Mouse (Mus musculus) kidney, embryonic 14.5 days (tissue): Measurements from ENCODE around the gene Kcnk6. TPM values are rescaled to one million over a fixed set of nuclear protein-coding genes. Genes with fewer than 3 reads are reported as not detected.
A peak's percentile ranks its signal among the peaks of the same experiment; 100 is the strongest.
"Not testable (repeated sequence)": the region's sequence is repeated elsewhere in the genome, so short reads cannot be mapped to it uniquely, and the experiment has no call there.

Source experiments
- ATAC-seq: fragments of 200-750 bp; cut with Nextera tagmentation; 2 replicates; pipeline ENCODE4 v1.8.0; 2017; ENCODE audit warnings: moderate number of reproducible peaks, mild to moderate bottlenecking, moderate TSS enrichment, moderate library complexity; ENCODE audit not compliant: low FRiP score, low TSS enrichment
- H3K27ac ChIP-seq: fragments of 300-500 bp; sonication (generic); 2 replicates; pipeline ENCODE4 v1.5.1; 2014; ENCODE audit warnings: low read depth, mild to moderate bottlenecking, low read length, moderate library complexity, mixed read lengths
- H3K27me3 ChIP-seq: fragments of 300-500 bp; sonication (generic); 2 replicates; pipeline ENCODE4 v1.6.1; 2014; ENCODE audit warnings: mild to moderate bottlenecking, low read length; ENCODE audit not compliant: control insufficient read depth, insufficient read depth
- H3K36me3 ChIP-seq: fragments of 300-500 bp; sonication (generic); 2 replicates; pipeline ENCODE4 v1.6.1; 2014; ENCODE audit warnings: low read length, mixed read lengths; ENCODE audit not compliant: control insufficient read depth, insufficient read depth
- H3K4me1 ChIP-seq: fragments of 300-500 bp; sonication (generic); 2 replicates; pipeline ENCODE4 v1.6.1; 2014; ENCODE audit warnings: low read length, mixed read lengths; ENCODE audit not compliant: control insufficient read depth, insufficient read depth
- H3K4me2 ChIP-seq: fragments of 300-500 bp; sonication (generic); replicated peaks from 2 replicates; pipeline ENCODE4 v1.6.1; 2014; ENCODE audit warnings: low read depth, mild to moderate bottlenecking, low read length
- H3K4me3 ChIP-seq: fragments of 300-500 bp; sonication (generic); 2 replicates; pipeline ENCODE4 v1.5.1; 2014; ENCODE audit warnings: mild to moderate bottlenecking, low read length
- H3K9ac ChIP-seq: fragments of 300-500 bp; sonication (generic); 2 replicates; pipeline ENCODE4 v1.6.1; 2014; ENCODE audit warnings: low read depth, mild to moderate bottlenecking, low read length, moderate library complexity
- H3K9me3 ChIP-seq: fragments of 300-500 bp; sonication (generic); 2 replicates; pipeline ENCODE4 v1.6.1; 2016; ENCODE audit warnings: low read length; ENCODE audit not compliant: control insufficient read depth
- WGBS: fragments of 180-500 bp; shearing (Covaris S2); extraction: QIAGEN DNeasy Blood & Tissue Kit; methylation state at CpG from one replicate; pipeline ENCODE4 v1.1.7; 2014; 5-methylcytosine and 5-hydroxymethylcytosine counted together
- polyA plus RNA-seq: library from polyadenylated mRNA; unstranded; fragments of >200 nt; fragmentation: Nextera tagmentation; extraction: Ambion mirVana; gene quantifications from 2 replicates; pipeline ENCODE4 v1.2.1, GENCODE M21; 2014

Gene Kcnk6
- polyA plus RNA-seq, 1 experiment from 2014 or later: 0.62 TPM

DNA sequence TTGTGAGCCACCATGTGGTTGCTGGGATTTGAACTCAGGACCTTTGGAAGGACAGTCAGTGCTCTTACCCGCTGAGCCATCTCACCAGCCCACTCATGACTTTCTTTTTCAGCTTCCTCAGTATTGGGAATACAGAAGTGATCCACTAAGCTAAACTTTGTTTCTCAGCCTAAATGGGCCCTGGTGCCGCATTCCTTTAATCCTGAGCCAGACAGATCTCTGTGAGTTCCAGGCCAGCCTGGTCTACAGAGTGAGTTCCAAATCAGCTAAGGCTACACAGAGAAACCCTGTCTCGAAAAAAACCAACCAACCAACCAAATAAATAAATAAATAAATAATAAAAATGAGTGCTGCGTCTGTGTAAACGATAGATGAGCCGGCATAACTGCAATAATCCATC is 5.3 kb upstream of the Kcnk6 start:
- WGBS: 27% methylated on average over 6 of the region's 6 CpGs

DNA sequence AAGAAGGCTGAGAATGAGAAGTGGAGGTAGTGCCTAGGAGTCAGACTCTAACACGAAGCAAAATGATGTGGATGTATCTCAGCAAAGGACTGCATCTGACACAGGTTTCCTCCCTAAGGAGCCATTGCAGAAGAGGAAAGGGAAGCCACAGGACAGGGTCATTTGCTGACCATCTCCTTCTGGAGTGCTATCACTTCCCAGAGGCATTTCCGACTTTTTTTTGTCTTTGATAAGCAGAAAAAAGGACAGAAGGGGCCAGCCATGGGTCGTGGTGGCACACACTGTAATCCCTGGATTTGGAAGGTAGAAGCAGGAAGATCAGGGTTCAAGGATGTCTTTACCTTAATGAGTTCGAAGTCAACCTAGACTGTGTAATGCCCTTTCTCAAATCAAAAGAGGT is 4.3 kb upstream of the Kcnk6 start:
- WGBS: 89% methylated on average over 4 of the region's 4 CpGs

More for the DNA sequence above, 5.3 kb upstream of the Kcnk6 start:
- H3K9ac ChIP-seq: peak overlapping the region; percentile 50; the same call in 1 of the 2 replicates
- peak overlapping the region; percentile 88 for H3K27ac ChIP-seq
- H3K4me3 ChIP-seq: peak overlapping the region; percentile 71
- H3K9me3 ChIP-seq, H3K4me1 ChIP-seq, H3K36me3 ChIP-seq, H3K27me3 ChIP-seq: not testable (repeated sequence)
- ATAC-seq: 0 out of 2 replicates have a peak, but pooled peaks have one; percentile 11
- H3K4me2 ChIP-seq: peak overlapping the region; percentile 42

DNA sequence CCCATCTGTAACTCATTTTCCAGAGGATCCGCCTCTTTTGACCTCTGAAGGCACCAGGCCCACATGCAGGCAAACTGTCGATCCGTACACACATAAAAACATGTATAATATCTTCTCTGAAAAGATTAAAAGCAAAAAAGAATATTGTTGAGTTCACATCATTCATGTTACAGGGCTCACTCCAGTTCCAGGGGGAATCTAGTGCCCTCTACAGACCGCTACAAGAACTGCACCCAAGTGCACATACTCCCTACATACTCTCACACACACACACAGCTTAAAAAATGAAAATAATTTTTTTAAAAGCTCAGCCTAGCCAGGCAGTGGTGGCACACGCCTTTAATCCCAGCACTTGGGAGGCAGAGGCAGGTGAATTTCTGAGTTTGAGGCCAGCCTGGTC is 2.3 kb upstream of the Kcnk6 start:
- 82% methylated on average over 5 of the region's 5 CpGs for WGBS
- Histone ChIP-seq H3K4me2 (no peak overlapping the region), H3K27ac (no peak overlapping the region), H3K36me3 (no peaks in the 10 kb centered on the region), H3K9me3 (no peaks in the 10 kb centered on the region), H3K9ac (no peak overlapping the region), H3K4me3 (no peak overlapping the region), H3K4me1 (peaks cover 16% of the 10 kb centered on the region; the same call in 1 of the 2 replicates), H3K27me3 (peaks cover 19% of the 10 kb centered on the region)
- no peak for ATAC-seq

More for the DNA sequence above, 4.3 kb upstream of the Kcnk6 start:
- no peak overlapping the region for H3K27ac ChIP-seq
- no peaks in the 10 kb centered on the region for H3K9me3 ChIP-seq
- H3K9ac ChIP-seq: no peak overlapping the region
- no peaks in the 10 kb centered on the region for H3K36me3 ChIP-seq
- H3K4me2 ChIP-seq: no peak overlapping the region
- ATAC-seq: no peak
- H3K4me3 ChIP-seq: no peak overlapping the region
- peaks cover 18% of the 10 kb centered on the region; the same call in 1 of the 2 replicates for H3K4me1 ChIP-seq
- peaks cover 14% of the 10 kb centered on the region for H3K27me3 ChIP-seq

DNA sequence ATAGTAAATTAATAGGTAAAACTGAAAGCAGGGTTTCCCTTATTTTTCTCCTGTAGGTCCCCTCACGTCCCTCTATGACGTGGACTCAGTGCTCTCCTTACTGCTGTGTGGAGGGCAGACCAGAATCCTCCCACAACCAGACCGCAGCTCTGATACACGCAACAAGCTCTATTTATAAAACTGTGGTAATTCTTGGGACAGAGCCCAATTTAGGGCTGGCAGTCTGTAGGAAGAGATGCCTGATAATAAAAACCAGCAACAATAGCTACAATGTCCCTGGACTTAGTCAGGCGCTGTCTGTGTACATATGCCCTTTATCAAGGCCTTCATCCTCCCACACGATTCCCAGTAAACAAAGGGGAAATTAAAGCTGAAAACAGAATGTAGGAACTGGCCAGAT is 1.4 kb upstream of the Kcnk6 start:
- H3K27me3 ChIP-seq: peaks cover 19% of the 10 kb centered on the region
- no peaks in the 10 kb centered on the region for H3K9me3 ChIP-seq
- no peak overlapping the region for H3K4me3 ChIP-seq
- 0 out of 2 replicates have a peak, but pooled peaks cover 9% of the 10 kb centered on the region for H3K4me1 ChIP-seq
- ATAC-seq: no peak
- H3K4me2 ChIP-seq: no peak overlapping the region
- H3K9ac ChIP-seq: no peak overlapping the region
- 61% methylated on average over 6 of the region's 6 CpGs for WGBS
- H3K36me3 ChIP-seq: no peaks in the 10 kb centered on the region
- no peak overlapping the region for H3K27ac ChIP-seq

DNA sequence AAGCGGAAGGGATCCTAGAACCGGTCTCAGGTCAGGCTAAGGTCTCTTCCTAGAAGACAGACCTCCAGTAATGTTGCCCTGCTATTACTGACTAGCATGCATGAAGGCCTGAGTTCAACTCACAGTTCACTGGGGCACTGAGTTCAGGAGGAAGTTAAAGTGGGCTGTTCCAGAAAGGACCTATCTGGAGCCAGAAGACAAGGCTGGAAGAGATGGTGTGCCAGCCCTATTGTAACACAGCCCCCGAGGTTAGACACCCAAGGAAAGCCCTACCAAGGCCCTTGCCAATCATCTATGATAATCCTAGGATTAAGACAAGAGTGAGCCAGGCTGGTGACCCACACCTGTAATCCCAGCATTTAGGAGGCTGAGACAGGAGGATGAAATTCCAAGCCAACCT is 798 bp downstream of the Kcnk6 start:
- H3K36me3 ChIP-seq: no peaks in the 10 kb centered on the region
- 57% methylated on average over 3 of the region's 3 CpGs for WGBS
- H3K27ac ChIP-seq: no peak overlapping the region
- peak overlapping the region; percentile 66 for H3K9ac ChIP-seq
- ATAC-seq: no peak
- H3K4me3 ChIP-seq: peak overlapping the region; percentile 58
- 0 out of 2 replicates have a peak, but pooled peaks cover 9% of the 10 kb centered on the region for H3K4me1 ChIP-seq
- no peaks in the 10 kb centered on the region for H3K9me3 ChIP-seq
- peaks cover 19% of the 10 kb centered on the region for H3K27me3 ChIP-seq
- H3K4me2 ChIP-seq: peak overlapping the region; percentile 97

DNA sequence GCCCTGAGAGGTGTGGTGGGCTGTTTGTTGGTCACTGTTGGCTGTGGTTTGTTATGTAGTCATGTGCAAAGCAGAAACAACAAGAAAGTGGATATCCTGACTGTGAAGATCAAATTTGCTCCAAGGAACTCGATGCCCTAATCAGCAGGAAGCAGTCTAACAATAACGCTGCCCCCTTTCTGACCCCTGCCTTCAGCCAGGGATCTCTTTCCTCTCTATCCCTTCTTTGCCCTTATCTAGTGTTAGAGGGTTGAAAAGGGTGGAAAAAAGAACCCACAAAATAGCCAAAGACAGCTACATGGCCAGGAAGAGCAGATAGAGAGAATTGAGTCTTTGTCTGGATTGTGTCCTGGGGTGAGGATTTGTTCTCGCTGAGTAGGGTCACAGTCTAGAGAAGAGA is 1.8 kb downstream of the Kcnk6 start:
- Histone ChIP-seq H3K36me3 (no peaks in the 10 kb centered on the region), H3K4me1 (peaks cover 11% of the 10 kb centered on the region; the same call in 1 of the 2 replicates), H3K27me3 (peaks cover 19% of the 10 kb centered on the region), H3K9ac (no peak overlapping the region), H3K4me2 (no peak overlapping the region), H3K9me3 (no peaks in the 10 kb centered on the region), H3K27ac (no peak overlapping the region), H3K4me3 (no peak overlapping the region)
- no peak for ATAC-seq
- 44% methylated on average over 3 of the region's 3 CpGs for WGBS

DNA sequence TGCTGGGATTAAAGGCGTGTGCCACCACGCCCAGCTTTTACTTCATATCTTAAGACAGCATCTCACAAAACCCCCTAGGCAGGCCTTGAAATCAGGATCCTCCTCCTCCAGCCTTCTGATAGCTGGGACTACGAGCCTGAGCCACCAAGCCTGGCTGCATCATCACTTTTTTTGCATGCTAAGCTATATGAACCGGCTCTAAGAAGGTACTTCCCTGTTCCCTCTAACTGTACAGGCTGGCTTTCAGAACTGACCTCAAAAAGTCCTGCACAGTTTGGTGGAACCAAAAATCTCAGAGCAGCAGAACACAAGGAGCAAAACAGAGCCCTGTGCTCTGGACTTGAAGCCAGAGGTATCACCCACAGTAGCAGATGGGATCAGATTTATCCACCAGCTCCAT is 4.1 kb downstream of the Kcnk6 start:
- H3K9ac ChIP-seq: no peak overlapping the region
- 79% methylated on average over 4 of the region's 4 CpGs for WGBS
- peaks cover 17% of the 10 kb centered on the region; the same call in 1 of the 2 replicates for H3K4me1 ChIP-seq
- peaks cover 18% of the 10 kb centered on the region for H3K27me3 ChIP-seq
- no peaks in the 10 kb centered on the region for H3K36me3 ChIP-seq
- H3K9me3 ChIP-seq: no peaks in the 10 kb centered on the region
- no peak overlapping the region for H3K27ac ChIP-seq
- no peak for ATAC-seq
- H3K4me3 ChIP-seq: no peak overlapping the region
- no peak overlapping the region for H3K4me2 ChIP-seq

DNA sequence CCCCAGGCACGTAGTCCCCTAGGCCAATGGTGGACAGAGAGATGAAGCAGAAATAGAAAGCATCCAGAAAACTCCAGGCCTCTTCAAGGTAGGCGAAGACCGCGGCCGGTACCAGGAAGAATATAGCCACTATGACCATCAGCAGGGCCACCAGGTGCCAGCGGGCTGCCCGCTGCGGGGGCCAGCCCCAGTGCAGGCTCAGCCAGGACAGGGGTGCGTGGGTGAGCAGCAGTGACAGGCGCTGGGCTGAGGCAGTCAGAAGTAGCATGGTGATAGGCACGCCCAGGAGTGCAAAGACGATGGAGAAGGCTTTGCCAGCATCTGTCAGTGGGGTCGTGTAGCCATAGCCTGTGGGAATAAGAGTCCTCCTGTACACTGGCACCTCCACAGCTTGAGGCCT is 6.8 kb downstream of the Kcnk6 start:
- 0 out of 2 replicates have a peak, but pooled peaks have one; percentile 41 for ATAC-seq
- H3K9me3 ChIP-seq: peaks cover 3% of the 10 kb centered on the region; the same call in 1 of the 2 replicates
- no peak overlapping the region for H3K4me3 ChIP-seq
- H3K9ac ChIP-seq: no peak overlapping the region
- 74% methylated on average over 13 of the region's 13 CpGs for WGBS
- H3K27ac ChIP-seq: no peak overlapping the region
- H3K36me3 ChIP-seq: no peaks in the 10 kb centered on the region
- no peaks in the 10 kb centered on the region for H3K27me3 ChIP-seq
- peak overlapping the region; percentile 8; the same call in 1 of the 2 replicates for H3K4me2 ChIP-seq
- H3K4me1 ChIP-seq: peaks cover 8% of the 10 kb centered on the region; the same call in 1 of the 2 replicates

DNA sequence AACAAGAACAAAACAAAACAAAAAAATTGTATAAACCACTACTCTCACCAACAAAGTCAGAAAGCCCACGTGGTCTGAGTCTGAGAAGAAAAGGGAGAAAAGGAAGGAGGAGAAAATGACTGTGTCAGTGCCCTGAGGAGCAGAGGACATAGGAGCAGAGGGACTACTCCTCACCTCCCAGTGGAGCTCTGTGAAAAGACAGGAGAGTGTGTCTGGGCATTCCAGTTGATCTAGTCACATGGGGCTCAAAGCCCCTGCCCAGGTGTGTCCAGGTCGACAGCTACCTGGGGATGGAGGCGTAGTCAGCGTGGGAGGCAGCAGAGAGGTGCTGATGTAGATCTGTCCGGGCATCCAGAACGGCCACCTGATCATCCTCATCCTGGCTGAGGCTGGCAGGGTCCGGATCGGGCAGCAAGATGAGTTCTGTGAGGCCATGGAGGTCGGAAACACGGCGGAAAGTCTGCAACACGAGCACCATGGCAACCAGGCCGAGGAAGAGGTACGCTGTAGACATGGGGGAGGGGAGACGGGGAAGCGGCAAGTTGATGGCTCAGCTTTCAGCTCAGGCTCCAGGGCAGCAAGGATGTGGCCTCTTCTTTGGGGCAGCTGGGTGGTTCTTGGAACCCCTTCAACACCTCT is 7.4 kb downstream of the Kcnk6 start:
- H3K9me3 ChIP-seq: peaks cover 4% of the 10 kb centered on the region; the same call in 1 of the 2 replicates
- H3K9ac ChIP-seq: peak overlapping the region; percentile 7; the same call in 1 of the 2 replicates
- no peak overlapping the region for H3K27ac ChIP-seq
- H3K36me3 ChIP-seq: no peaks in the 10 kb centered on the region
- no peak overlapping the region for H3K4me3 ChIP-seq
- H3K27me3 ChIP-seq: no peaks in the 10 kb centered on the region
- ATAC-seq: peak; percentile 58
- peak overlapping the region; percentile 8; the same call in 1 of the 2 replicates for H3K4me2 ChIP-seq
- 7% methylated on average over 16 of the region's 16 CpGs for WGBS
- peaks cover 8% of the 10 kb centered on the region; the same call in 1 of the 2 replicates for H3K4me1 ChIP-seq
